Mouse (Mus musculus) layer of hippocampus, adult 18-20 months (tissue): Measurements from ENCODE around the gene Macrod2. TPM values are rescaled to one million over a fixed set of nuclear protein-coding genes. Genes with fewer than 3 reads are reported as not detected.

Experiments used
- DNase-seq, 2 experiments: peaks; one replicate each; pipeline ENCODE4 v3.0.0; 2022; ENCODE audit warnings: low spot score in 2 of 2
- total RNA-seq, 2 experiments: library from RNA; stranded (reverse); gene quantifications; 2 replicates each; pipeline ENCODE4 v1.2.3; 2021

The Macrod2 gene
- total RNA-seq, 2 experiments from 2014 or later = 48.7 to 52.0 TPM

- DNase-seq = peak; percentile 32 to 77
Observed at GRCm38 (mm10) chr2:142407341-142407740, 2012.2 kb downstream of the Macrod2 start.

DNA sequence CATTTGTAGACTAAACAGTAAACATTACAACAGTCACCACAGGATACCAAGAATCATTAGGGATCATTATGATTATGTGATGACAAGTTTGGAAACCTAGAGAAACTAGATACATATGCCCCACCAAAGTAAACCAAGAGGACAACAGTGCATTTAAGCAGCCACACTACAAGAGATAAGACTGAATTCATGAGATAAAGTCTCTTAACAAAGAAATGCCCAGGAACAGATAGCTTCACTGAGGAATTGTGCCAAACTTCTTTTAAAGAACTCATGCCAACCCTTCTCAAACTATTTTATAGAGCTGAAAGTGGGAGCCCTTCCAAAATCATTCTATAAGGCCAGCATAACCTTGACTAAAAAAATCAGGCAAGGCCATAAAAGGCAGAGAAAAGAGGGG lies 2015.0 kb downstream of the Macrod2 start:
- DNase-seq = no peak

- DNase-seq = no peak
Observed at GRCm38 (mm10) chr2:142433126-142433525, 2038.0 kb downstream of the Macrod2 start.

DNA sequence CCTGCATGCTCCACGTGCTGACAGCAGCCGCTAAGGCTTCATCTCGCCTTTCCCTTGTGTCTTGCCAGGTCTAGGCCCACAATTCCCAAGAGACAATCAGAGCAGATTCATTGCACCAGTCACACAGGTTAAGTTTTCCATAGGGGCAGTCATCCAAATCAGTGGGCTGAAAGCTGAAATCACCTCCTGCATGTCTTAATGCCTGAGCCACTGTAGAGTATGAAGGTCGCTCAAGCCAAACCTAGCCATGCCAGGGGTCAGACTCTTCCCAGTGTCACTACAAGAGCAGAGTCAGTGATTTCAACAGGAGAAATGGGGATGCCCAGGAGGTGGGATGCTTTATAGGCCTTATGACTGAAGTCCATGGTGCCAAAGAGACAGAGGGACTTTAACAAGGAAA lies 2039.6 kb downstream of the Macrod2 start:
- DNase-seq = no peak

- peak; percentile 52 to 55 for DNase-seq
Observed at GRCm38 (mm10) chr2:142437606-142438461, 2042.7 kb downstream of the Macrod2 start.

Other genes starting within 250 kb of the Macrod2 start
- not detected for gene Gm17374, start 243.3 kb upstream of the Macrod2 start, total RNA-seq
- 10 to 100 TPM; 18.4 to 21.0 TPM for gene Esf1, start 224.7 kb upstream of the Macrod2 start, total RNA-seq
- gene Ndufaf5, start 224.7 kb upstream of the Macrod2 start, total RNA-seq = 10 to 100 TPM; 46.5 to 48.4 TPM
- gene Sel1l2, start 5.6 kb upstream of the Macrod2 start, total RNA-seq = not detected